Mouse (Mus musculus) kidney, adult 2 months (tissue): Measurements from ENCODE around the gene Cachd1. TPM values are rescaled to one million over a fixed set of nuclear protein-coding genes. Genes with fewer than 3 reads are reported as not detected.

Experiments used
- DNase-seq: peaks from one replicate; pipeline ENCODE4 v3.0.0; 2021
- H3K27ac ChIP-seq: fragments of 200-500 bp; 2 replicates; pipeline ENCODE4 v1.5.1; 2012; ENCODE audit warnings: low read depth, low read length, control low read depth, inconsistent platforms; ENCODE audit not compliant: insufficient read depth
- H3K27me3 ChIP-seq: fragments of 200-500 bp; replicated peaks from 2 replicates; pipeline ENCODE4 v1.6.1; 2012; ENCODE audit warnings: mild to moderate bottlenecking, moderate library complexity, low read length, inconsistent platforms; ENCODE audit not compliant: control insufficient read depth, insufficient read depth
- H3K36me3 ChIP-seq: fragments of 200-500 bp; 2 replicates; pipeline ENCODE4 v1.6.1; 2012; ENCODE audit warnings: mild to moderate bottlenecking, moderate library complexity, low read length, inconsistent platforms; ENCODE audit not compliant: control insufficient read depth, insufficient read depth
- H3K4me1 ChIP-seq: fragments of 200-500 bp; 2 replicates; pipeline ENCODE4 v1.6.1; 2011; ENCODE audit warnings: low read length; ENCODE audit not compliant: control insufficient read depth, insufficient read depth
- H3K4me3 ChIP-seq: fragments of 200-500 bp; 2 replicates; pipeline ENCODE4 v1.5.1; 2011; ENCODE audit warnings: mild to moderate bottlenecking, low read depth, low read length, control low read depth; ENCODE audit not compliant: insufficient read depth
- CTCF ChIP-seq: fragments of 200-500 bp; conservative IDR thresholded peaks from 2 replicates; pipeline ENCODE4 v1.5.1; 2011; ENCODE audit warnings: low read depth, mild to moderate bottlenecking, control low read depth, low read length, moderate library complexity, mixed read lengths; ENCODE audit not compliant: insufficient read depth, insufficient read length
- POLR2A ChIP-seq: fragments of 200-500 bp; IDR thresholded peaks from one replicate; pipeline ENCODE4 v1.6.1; 2011; ENCODE audit warnings: low read depth, low read length, control low read depth
- WGBS: fragments of 180-500 bp; shearing (Covaris S2); methylation state at CpG from one replicate; pipeline ENCODE4 v1.1.7; 2018; 5-methylcytosine and 5-hydroxymethylcytosine counted together
- polyA plus RNA-seq: library from polyadenylated mRNA; depleted of rRNA; stranded (reverse); fragments of >200 nt; gene quantifications from 2 replicates; pipeline ENCODE4 v1.2.3, GENCODE M21; 2012

Cachd1 gene
- polyA plus RNA-seq, 1 experiment = 69.3 TPM

GRCm38 (mm10) chr4:100778082-100778481 lies 1.6 kb downstream of the Cachd1 start:
- H3K27ac ChIP-seq = peak overlapping the region; percentile 8; the same call in 1 of the 2 replicates
- DNase-seq = no peak
- H3K36me3 ChIP-seq = no peaks in the 10 kb centered on the region
- peak overlapping the region; percentile 98 for H3K4me3 ChIP-seq
- 26% methylated on average over 16 of the region's 16 CpGs for WGBS
- no peaks in the 10 kb centered on the region for H3K27me3 ChIP-seq
- peaks cover 16% of the 10 kb centered on the region for H3K4me1 ChIP-seq
- TF ChIP-seq CTCF = no peak
- no peak for TF ChIP-seq POLR2A

GRCm38 (mm10) chr4:100779023-100779422 lies 2.5 kb downstream of the Cachd1 start:
- Histone ChIP-seq H3K27me3 (no peaks in the 10 kb centered on the region), H3K27ac (no peak overlapping the region), H3K4me3 (no peak overlapping the region), H3K4me1 (peaks cover 18% of the 10 kb centered on the region), H3K36me3 (no peaks in the 10 kb centered on the region)
- no peak for TF ChIP-seq CTCF
- no peak for TF ChIP-seq POLR2A
- 67% methylated on average over 4 of the region's 4 CpGs for WGBS
- no peak for DNase-seq

DNA sequence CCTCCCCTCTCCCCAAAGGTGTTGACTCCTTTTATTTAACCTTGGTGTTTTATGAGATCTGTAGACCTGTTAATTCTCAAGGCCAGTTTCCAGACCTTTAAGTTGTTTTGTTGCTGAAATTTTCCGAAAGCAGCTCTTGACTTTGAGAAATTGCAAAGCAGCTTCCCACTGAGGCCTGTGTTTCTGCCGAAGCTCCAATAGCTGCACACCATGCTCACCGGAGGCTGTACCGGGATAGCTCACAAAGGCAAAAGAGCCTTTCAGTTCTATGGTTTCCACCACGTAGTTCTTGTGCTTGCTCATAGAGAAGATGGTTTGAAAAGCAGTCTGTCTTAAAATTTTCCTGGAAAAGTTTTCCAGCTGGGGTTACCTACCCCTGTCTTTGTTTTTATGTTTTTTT lies 3.2 kb downstream of the Cachd1 start:
- no peak overlapping the region for H3K27ac ChIP-seq
- 61% methylated on average over 5 of the region's 5 CpGs for WGBS
- no peaks in the 10 kb centered on the region for H3K36me3 ChIP-seq
- DNase-seq = no peak
- no peak for TF ChIP-seq POLR2A
- TF ChIP-seq CTCF = no peak
- H3K4me1 ChIP-seq = peaks cover 18% of the 10 kb centered on the region
- H3K4me3 ChIP-seq = no peak overlapping the region
- no peaks in the 10 kb centered on the region for H3K27me3 ChIP-seq

- no peak for DNase-seq
- Histone ChIP-seq H3K4me3 (no peak overlapping the region), H3K27ac (no peak overlapping the region), H3K4me1 (peaks cover 17% of the 10 kb centered on the region), H3K36me3 (no peaks in the 10 kb centered on the region), H3K27me3 (no peaks in the 10 kb centered on the region)
- 62% methylated on average over 6 of the region's 6 CpGs for WGBS
- TF ChIP-seq CTCF (no peak), POLR2A (no peak)
These were observed 4.4 kb downstream of the Cachd1 start for GRCm38 (mm10) chr4:100780911-100781310.

DNA sequence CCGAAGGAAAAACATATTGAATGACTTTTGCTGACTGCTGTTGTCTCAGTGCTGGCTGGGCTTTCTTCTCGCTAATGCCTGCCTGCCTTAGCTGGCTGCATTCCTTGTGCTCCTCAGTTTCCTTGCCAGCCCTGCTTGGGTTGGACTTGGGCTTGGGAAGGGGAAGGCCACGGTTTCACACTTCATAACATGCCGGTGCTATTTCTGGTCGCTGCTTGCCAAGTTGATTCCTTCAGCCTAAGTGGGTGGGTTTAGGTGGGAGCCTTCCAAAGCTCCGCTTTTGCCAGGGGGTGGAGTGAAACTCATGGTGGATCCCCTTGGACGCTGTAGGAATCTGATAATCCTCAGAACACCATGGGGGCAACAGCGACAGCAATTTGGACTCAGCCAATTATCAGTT lies 5.9 kb downstream of the Cachd1 start:
- DNase-seq = peak; percentile 58
- Histone ChIP-seq H3K36me3 (no peaks in the 10 kb centered on the region), H3K27ac (peak overlapping the region; percentile 43), H3K4me3 (no peak overlapping the region), H3K27me3 (no peaks in the 10 kb centered on the region), H3K4me1 (peaks cover 20% of the 10 kb centered on the region)
- TF ChIP-seq POLR2A = no peak
- no peak for TF ChIP-seq CTCF
- 39% methylated on average over 8 of the region's 8 CpGs for WGBS

DNA sequence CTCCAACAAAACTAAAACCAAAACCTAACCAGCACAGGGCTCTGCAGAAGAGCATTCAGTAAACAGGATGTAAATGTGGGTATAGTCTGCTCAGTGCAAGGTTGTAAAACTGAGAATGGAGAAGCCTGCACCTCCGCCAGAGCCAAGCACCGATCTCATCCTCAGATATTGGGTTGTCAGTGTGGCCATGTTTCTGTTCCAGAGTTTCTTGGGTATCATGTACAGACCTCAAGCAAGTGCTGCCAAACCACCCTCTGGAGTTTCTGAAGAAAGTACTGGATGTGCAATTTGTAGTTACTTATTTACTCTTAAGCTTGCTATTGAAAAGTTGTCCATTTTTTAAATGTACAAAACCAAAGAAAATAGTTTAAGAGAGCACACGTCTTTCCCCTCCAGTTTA lies 6.4 kb downstream of the Cachd1 start:
- Histone ChIP-seq H3K27ac (peak overlapping the region; percentile 43), H3K4me1 (peaks cover 21% of the 10 kb centered on the region), H3K4me3 (no peak overlapping the region), H3K36me3 (no peaks in the 10 kb centered on the region), H3K27me3 (no peaks in the 10 kb centered on the region)
- DNase-seq = peak; percentile 75
- WGBS = 52% methylated on average over 3 of the region's 3 CpGs
- TF ChIP-seq POLR2A = no peak

DNA sequence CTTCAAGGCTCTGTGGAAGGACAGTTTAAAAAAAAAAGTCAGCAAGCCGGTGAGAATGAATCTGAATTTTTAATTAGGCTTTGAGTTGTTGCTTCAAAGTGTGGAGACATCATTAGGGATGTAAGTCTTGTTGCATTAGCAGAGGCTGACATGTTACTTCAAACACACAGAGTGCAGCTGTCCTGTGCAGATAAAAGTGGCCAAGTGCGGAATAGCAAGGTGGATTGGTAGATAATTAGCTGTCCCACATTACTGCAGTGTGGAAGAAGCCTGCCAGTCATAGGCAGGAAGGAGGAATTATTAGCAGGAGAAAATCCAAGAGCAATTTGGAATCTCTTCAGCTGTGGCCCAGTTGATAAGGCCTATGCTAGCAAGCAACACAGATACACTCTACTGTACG lies 10.7 kb downstream of the Cachd1 start:
- WGBS = 65% methylated on average over 3 of the region's 3 CpGs
- no peak for DNase-seq

DNA sequence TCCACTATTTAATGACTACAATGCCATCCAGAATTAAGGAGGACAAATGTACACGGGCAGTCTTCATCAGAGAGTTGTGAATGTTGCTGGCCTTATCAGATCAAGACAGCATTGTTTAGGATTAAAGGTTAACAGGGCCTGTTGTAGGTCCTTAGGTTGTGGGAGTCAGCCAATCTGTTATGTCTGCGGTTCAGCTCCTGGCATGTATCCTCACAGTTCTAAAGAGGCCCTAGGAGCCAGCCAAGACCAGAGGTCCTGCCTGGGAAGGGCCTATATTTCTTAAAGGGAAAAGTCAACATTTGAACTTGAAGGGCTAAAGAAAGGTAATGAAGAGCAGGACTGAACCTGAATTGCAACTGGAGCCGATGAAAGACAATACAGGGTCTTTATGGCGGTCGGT lies 13.7 kb downstream of the Cachd1 start:
- peaks cover 33% of the 10 kb centered on the region for H3K4me1 ChIP-seq
- no peaks in the 10 kb centered on the region for H3K36me3 ChIP-seq
- TF ChIP-seq CTCF = no peak
- no peak for TF ChIP-seq POLR2A
- H3K4me3 ChIP-seq = no peak overlapping the region
- WGBS = 52% methylated on average over 5 of the region's 5 CpGs
- H3K27me3 ChIP-seq = no peaks in the 10 kb centered on the region
- no peak for DNase-seq
- H3K27ac ChIP-seq = no peak overlapping the region

More for the DNA sequence above, 10.7 kb downstream of the Cachd1 start:
- TF ChIP-seq POLR2A (no peak), CTCF (no peak)
- Histone ChIP-seq H3K27me3 (no peaks in the 10 kb centered on the region), H3K4me3 (no peak overlapping the region), H3K4me1 (peaks cover 24% of the 10 kb centered on the region), H3K36me3 (no peaks in the 10 kb centered on the region), H3K27ac (no peak overlapping the region)
